Mouse (Mus musculus): Measurements from ENCODE around the gene Ifnar1. TPM values are rescaled to one million over a fixed set of nuclear protein-coding genes. Genes with fewer than 3 reads are reported as not detected.
"Not testable (repeated sequence)": the region's sequence is repeated elsewhere in the genome, so short reads cannot be mapped to it uniquely, and the experiment has no call there.

Gene Ifnar1
- total RNA-seq, 4 experiments from 2014 or later = 8.4 to 10.3 (median 8.6) TPM

DNA sequence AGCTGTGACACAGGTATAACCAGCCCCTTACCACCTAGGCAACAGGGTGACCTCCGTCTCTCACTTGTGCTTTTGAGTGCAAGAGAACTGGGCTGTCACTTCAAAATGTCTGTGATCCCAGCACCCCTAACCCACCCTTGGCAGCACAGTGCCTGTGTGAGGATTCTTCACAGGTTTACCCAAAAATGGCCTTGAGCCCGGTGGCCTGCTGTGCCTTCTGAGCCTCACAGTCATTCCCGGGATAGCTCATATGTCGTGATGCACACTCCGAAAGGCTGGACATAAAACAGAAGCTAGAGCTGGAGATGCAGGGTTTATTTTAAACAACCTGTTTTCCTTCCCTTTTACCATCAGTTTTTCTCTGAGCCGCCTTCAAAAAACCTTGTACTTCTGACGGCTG is 19.7 kb downstream of the Ifnar1 start:
- DNase-seq (ENCODE audit: low spot score in 2 of 2) = no peak

DNA sequence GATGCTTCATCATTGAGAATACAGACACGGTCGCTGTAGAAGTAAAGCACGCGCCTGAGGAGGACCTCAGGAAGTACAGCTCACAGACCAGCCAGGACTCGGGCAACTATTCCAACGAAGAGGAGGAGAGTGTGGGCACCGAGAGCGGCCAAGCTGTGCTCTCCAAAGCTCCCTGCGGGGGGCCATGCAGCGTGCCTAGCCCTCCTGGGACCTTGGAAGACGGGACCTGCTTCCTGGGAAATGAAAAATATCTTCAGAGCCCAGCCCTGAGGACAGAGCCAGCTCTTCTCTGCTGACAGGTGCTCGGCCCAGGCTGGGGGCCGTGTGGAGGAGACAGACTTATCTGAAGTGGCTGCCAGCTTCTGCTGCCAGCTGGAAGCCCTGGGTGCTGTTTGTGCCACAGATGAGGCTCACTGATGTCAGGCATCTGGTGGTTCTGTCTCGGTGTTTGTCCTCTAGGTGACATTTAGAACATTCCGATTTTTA is 20.1 kb downstream of the Ifnar1 start:
- peak; percentile 72 to 85 for DNase-seq (ENCODE audit: low spot score in 2 of 2)

- DNase-seq (ENCODE audit: low spot score in 2 of 2) = no peak
Observed at GRCm38 (mm10) chr16:91506396-91506795, 21.4 kb downstream of the Ifnar1 start.

GRCm38 (mm10) chr16:91512161-91512787 is 27.2 kb downstream of the Ifnar1 start:
- DNase-seq (ENCODE audit: low spot score in 2 of 2) = peak; percentile 67 to 69

DNA sequence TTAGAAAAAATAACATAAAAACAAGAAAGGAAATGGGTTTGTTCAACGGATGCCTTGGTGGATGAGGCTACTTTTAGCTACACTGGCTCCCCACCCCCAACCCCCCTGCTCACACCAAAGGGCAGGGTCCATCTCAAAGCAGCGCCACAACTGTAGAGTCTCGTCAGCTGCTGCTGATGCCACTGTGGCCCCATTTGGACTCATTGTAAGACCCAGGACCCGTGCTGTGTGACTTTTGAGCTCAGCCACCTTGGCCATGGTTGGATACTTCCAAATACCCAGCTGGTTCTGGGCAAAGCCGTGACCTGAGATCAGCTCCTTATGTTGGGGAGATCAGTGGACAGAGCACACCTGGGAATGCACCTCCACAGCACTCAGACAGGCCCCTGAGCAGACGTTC is 28.1 kb downstream of the Ifnar1 start:
- no peak for DNase-seq (ENCODE audit: low spot score in 2 of 2)

DNA sequence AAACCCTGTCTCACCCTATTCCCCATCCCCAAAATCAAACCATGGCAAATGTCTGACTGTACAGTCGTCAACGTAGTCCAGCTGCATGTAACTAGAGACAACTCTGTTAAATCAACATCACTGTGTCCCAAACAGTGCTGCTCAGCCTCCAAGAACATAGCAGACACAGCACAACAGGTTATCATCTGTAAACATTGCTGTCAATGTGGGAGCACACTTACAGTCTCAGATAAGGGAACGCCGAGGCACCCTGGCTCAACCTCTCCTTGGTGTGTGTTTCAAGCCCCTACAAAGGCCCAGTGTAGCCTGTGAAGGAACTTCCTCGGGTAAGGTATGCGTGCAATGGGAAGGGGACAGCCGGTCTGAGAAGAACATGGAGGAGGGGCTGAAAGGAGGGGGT is 32.0 kb downstream of the Ifnar1 start:
- no peak for DNase-seq (ENCODE audit: low spot score in 2 of 2)

GRCm38 (mm10) chr16:91522040-91522439 is 37.0 kb downstream of the Ifnar1 start:
- DNase-seq (ENCODE audit: low spot score in 2 of 2) = no peak

- DNase-seq (ENCODE audit: low spot score in 2 of 2) = no peak
Observed at GRCm38 (mm10) chr16:91522479-91523309, 37.7 kb downstream of the Ifnar1 start.

GRCm38 (mm10) chr16:91524206-91524605 is 39.2 kb downstream of the Ifnar1 start:
- no peak for DNase-seq (ENCODE audit: low spot score in 2 of 2)

- no peak for DNase-seq (ENCODE audit: low spot score in 2 of 2)
Observed at GRCm38 (mm10) chr16:91526274-91526673, 41.2 kb downstream of the Ifnar1 start.

GRCm38 (mm10) chr16:91527051-91527450 is 42.0 kb downstream of the Ifnar1 start:
- DNase-seq (ENCODE audit: low spot score in 2 of 2) = no peak

DNA sequence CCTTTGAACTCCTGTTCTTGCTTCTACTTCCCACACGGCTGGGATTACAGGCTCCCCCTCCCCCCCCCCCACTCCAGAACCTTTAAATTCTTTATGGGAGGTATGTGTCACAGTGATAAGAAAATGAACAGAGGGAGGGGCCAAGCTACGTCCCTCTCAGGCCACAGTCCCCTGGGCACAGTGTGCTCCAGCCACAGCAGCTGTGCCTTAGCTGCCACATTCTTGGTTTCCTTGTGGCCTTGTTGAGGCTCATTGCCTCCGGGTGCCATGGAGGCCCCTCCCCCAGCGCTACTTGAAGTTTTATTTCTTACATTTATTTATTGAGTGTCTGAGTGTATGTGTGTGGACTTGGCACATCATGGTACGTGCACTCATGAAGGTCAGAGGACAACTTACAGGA is 42.5 kb downstream of the Ifnar1 start:
- no peak for DNase-seq (ENCODE audit: low spot score in 2 of 2)

- DNase-seq (ENCODE audit: low spot score in 2 of 2) = no peak
Observed at GRCm38 (mm10) chr16:91528578-91528977, 43.5 kb downstream of the Ifnar1 start.

DNA sequence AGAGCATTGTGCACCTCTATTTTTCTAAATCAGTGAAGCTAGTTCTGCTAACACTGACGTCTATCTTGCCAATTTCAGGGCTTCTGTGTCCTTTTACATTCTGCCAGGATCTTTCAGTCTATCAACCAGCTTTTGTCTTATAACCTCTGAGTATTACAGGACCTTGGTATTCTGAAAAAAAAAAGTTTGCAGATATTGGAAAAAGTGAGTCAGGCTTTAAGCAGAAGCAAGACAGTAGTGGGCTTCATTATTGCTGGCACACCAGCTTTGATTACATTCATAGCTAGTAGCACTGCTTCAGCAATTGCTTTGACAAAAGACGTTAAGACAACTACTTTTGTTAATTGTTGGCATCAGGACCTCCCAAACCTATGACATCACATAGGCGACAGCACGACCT is 45.8 kb downstream of the Ifnar1 start:
- not testable (repeated sequence) for DNase-seq (ENCODE audit: low spot score in 2 of 2)

GRCm38 (mm10) chr16:91531856-91532255 is 46.8 kb downstream of the Ifnar1 start:
- no peak for DNase-seq (ENCODE audit: low spot score in 2 of 2)

GRCm38 (mm10) chr16:91532429-91532828 is 47.4 kb downstream of the Ifnar1 start:
- DNase-seq (ENCODE audit: low spot score in 2 of 2) = no peak

- no peak for DNase-seq (ENCODE audit: low spot score in 2 of 2)
Observed at GRCm38 (mm10) chr16:91533097-91534001, 48.3 kb downstream of the Ifnar1 start.

GRCm38 (mm10) chr16:91534477-91534876 is 49.4 kb downstream of the Ifnar1 start:
- DNase-seq (ENCODE audit: low spot score in 2 of 2) = no peak

- DNase-seq (ENCODE audit: low spot score in 2 of 2) = no peak
Observed at GRCm38 (mm10) chr16:91534888-91535287, 49.9 kb downstream of the Ifnar1 start.

- DNase-seq (ENCODE audit: low spot score in 2 of 2) = no peak
Observed at GRCm38 (mm10) chr16:91536372-91536771, 51.3 kb downstream of the Ifnar1 start.

DNA sequence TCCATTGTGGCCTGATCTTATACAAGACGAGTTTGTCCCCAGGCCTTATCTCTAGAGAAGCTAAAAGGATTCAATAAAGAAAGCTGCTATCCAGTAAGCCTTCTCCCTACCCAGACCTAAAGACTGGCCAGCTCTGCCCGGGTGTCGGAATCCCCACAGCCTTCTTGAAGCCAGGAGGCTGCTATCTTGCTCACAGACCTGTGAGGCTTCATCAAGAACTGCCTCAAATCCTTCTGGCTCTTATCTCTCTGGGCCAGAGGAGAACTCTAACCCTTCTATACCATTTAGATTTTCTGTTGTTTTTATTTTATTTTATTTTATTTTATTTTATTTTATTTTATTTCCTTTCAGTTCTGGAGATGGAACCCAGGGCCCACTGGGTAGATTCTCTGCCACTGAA is 52.0 kb downstream of the Ifnar1 start:
- no peak for DNase-seq (ENCODE audit: low spot score in 2 of 2)

DNA sequence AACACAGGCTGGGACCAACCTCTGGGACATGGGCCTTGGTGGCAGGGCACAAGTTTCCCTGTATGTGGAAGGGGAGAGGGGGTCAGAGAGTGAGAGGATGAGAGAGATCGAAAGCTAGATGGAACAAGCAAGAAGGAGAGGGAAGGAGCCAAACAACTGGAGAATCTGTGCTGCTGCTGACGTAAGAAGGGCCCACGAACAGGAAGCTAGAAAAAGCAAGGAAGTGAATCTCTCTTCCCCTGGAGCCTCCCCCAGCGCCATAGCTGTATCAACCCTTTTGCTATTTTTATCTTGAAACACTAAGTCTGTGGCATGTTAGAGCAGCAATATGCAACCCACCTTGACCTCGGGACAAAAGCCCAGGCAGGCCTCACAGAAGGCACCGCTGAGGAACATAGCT is 53.0 kb downstream of the Ifnar1 start:
- no peak for DNase-seq (ENCODE audit: low spot score in 2 of 2)

Measured in gastrocnemius, adult 8-10 months (tissue).